Mouse (Mus musculus): Measurements from ENCODE around the gene Olfr371. TPM values are rescaled to one million over a fixed set of nuclear protein-coding genes. Genes with fewer than 3 reads are reported as not detected.

The Olfr371 gene
- not detected for polyA plus RNA-seq (2012; fragmentation: generic; extraction: Trizol)

GRCm38 (mm10) chr8:85225688-85226087 is at the start of gene Olfr371:
Olfr371 (plus strand) TSS chr8:85225988.

Other genes with a start within 250 kb of the Olfr371 start
- gene Junb, start 247.3 kb upstream of the Olfr371 start, polyA plus RNA-seq (2012; fragmentation: generic; extraction: Trizol), result 10 to 100 TPM; 27.0 to 43.6 TPM
- gene Hook2, start 235.4 kb upstream of the Olfr371 start, polyA plus RNA-seq (2012; fragmentation: generic; extraction: Trizol), result 1 to 10 TPM; 2.4 to 5.2 TPM
- under 1 TPM in 1 of 2 experiments, not detected in 1; 0.17 TPM for gene Best2, start 211.5 kb upstream of the Olfr371 start, polyA plus RNA-seq (2012; fragmentation: generic; extraction: Trizol)
- 100 to 1,000 TPM; 150 to 247 TPM for gene Asna1, start 200.7 kb upstream of the Olfr371 start, polyA plus RNA-seq (2012; fragmentation: generic; extraction: Trizol)
- 100 to 1,000 TPM; 205 to 250 TPM for gene Trir, start 199.2 kb upstream of the Olfr371 start, polyA plus RNA-seq (2012; fragmentation: generic; extraction: Trizol)
- 10 to 100 TPM in 1 of 2 experiments, 1 to 10 TPM in 1; 8.0 to 41.1 TPM for gene Tnpo2, start 189.1 kb upstream of the Olfr371 start, polyA plus RNA-seq (2012; fragmentation: generic; extraction: Trizol)
- gene Fbxw9, start 165.9 kb upstream of the Olfr371 start, polyA plus RNA-seq (2012; fragmentation: generic; extraction: Trizol), result 10 to 100 TPM; 11.0 to 31.1 TPM
- under 1 TPM in 1 of 2 experiments, not detected in 1; 0.48 TPM for gene Gm5741, start 158.0 kb upstream of the Olfr371 start, polyA plus RNA-seq (2012; fragmentation: generic; extraction: Trizol)
- gene Dhps, start 154.2 kb upstream of the Olfr371 start, polyA plus RNA-seq (2012; fragmentation: generic; extraction: Trizol), result 100 to 1,000 TPM in 1 of 2 experiments, 10 to 100 TPM in 1; 51.7 to 147 TPM
- gene Wdr83os, start 145.2 kb upstream of the Olfr371 start, polyA plus RNA-seq (2012; fragmentation: generic; extraction: Trizol), result 100 to 1,000 TPM; 149 to 151 TPM
- gene Wdr83, start 144.7 kb upstream of the Olfr371 start, polyA plus RNA-seq (2012; fragmentation: generic; extraction: Trizol), result 10 to 100 TPM; 14.8 to 25.8 TPM
- 10 to 100 TPM in 1 of 2 experiments, 1 to 10 TPM in 1; 6.8 to 20.5 TPM for gene Man2b1, start 142.7 kb upstream of the Olfr371 start, polyA plus RNA-seq (2012; fragmentation: generic; extraction: Trizol)
- gene Zfp791, start 102.9 kb upstream of the Olfr371 start, polyA plus RNA-seq (2012; fragmentation: generic; extraction: Trizol), result under 1 TPM in 1 of 2 experiments, not detected in 1; 0.05 TPM
- not detected for gene Cks1brt, start 74.1 kb upstream of the Olfr371 start, polyA plus RNA-seq (2012; fragmentation: generic; extraction: Trizol)
- gene Orc6, start 73.6 kb downstream of the Olfr371 start, polyA plus RNA-seq (2012; fragmentation: generic; extraction: Trizol), result 10 to 100 TPM in 1 of 2 experiments, 1 to 10 TPM in 1; 3.6 to 16.9 TPM
- 10 to 100 TPM in 1 of 2 experiments, 1 to 10 TPM in 1; 2.3 to 20.5 TPM for gene Vps35, start 73.8 kb downstream of the Olfr371 start, polyA plus RNA-seq (2012; fragmentation: generic; extraction: Trizol)
- gene Mylk3, start 160.4 kb downstream of the Olfr371 start, polyA plus RNA-seq (2012; fragmentation: generic; extraction: Trizol), result under 1 TPM in 1 of 2 experiments, not detected in 1; 0.22 TPM
- gene 4921524J17Rik, start 206.8 kb downstream of the Olfr371 start, polyA plus RNA-seq (2012; fragmentation: generic; extraction: Trizol), result 1 to 10 TPM in 1 of 2 experiments, under 1 TPM in 1; 0.66 to 3.5 TPM

Data from C3H10T1/2 (cell line).